Mouse (Mus musculus): Measurements from ENCODE around the gene Tgfbr3.

DNA sequence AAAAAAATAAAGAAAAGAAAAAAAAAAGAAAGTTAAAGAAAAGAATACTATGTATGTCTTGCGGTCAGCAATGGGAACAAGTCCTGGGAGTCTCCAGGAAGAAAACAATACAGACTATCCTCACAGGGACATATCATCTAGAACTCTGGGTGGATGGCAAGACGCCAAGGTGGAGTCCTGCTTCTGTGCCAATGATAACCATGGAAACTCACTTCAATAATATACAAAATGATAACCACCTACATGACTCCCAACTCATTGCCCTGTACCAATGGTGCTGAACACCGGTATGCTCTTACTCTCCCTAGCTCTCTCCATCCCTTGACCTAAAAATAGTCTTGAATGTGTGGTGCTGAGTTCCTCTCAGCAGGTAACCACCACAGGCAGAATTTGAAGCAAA lies 168.8 kb downstream of the Tgfbr3 start:
- no peak for TF ChIP-seq MAX (IDR thresholded peaks at IDR 0.05; ENCODE audit: low read depth)
- TF ChIP-seq TCF3 (IDR thresholded peaks at IDR 0.05; ENCODE audit: insufficient read length, low read depth): no peak
- TF ChIP-seq POLR2A (IDR thresholded peaks at IDR 0.05; ENCODE audit: insufficient read length, low read depth): no peak
- no peak for TF ChIP-seq SRF (IDR thresholded peaks at IDR 0.05; ENCODE audit: control insufficient read depth, insufficient read length, low read depth)
- TF ChIP-seq USF1 (IDR thresholded peaks at IDR 0.05; ENCODE audit: low read depth): no peak
- TF ChIP-seq E2F4 (IDR thresholded peaks at IDR 0.05; ENCODE audit: insufficient read depth): no peak
- TF ChIP-seq TCF12 (IDR thresholded peaks at IDR 0.05; ENCODE audit: insufficient read depth, poor library complexity, severe bottlenecking): no peak
- no peak for TF ChIP-seq MYOG (IDR thresholded peaks at IDR 0.05; ENCODE audit: control insufficient read depth in 1 of 3, insufficient read depth in 1 of 3, insufficient read length in 2 of 3, low read depth in 2 of 3)
- TF ChIP-seq CEBPB (IDR thresholded peaks at IDR 0.05; ENCODE audit: insufficient read depth, poor library complexity, severe bottlenecking): no peak

Data from myocyte (in vitro differentiated cells).